Mouse (Mus musculus): ENCODE data around the gene Camsap3.

DNA sequence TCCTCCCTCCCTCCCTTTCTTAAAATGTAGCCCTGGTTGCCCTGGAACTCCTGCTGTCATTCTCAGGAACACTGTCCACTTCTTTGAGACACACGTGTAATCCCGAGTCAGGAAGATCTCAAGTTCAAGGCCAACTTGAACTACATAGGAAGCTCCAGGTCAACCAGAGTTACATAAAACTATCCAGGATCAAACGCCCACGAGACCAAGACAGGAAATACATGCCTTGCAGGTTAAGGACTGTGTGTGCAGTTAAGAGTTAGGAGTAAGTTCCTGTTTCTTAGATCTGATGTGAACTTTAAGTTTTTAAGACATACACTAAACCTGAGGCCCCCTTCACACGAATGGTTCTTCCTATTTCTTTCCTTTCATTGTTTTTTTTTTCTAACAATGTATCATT is 39.9 kb downstream of the Camsap3 start:
- no peak for TF ChIP-seq POLR2A (IDR thresholded peaks at IDR 0.05; ENCODE audit: low read depth, low read length)
- no peak for TF ChIP-seq SIN3A (IDR thresholded peaks at IDR 0.05; ENCODE audit: low read length)
- no peak for TF ChIP-seq CTCF (conservative IDR thresholded peaks at IDR 0.05 in 1 of 2, IDR thresholded peaks at IDR 0.05 in 1 of 2; ENCODE audit: low read depth in 2 of 2, low read length in 2 of 2)
- no peak for TF ChIP-seq EP300 (IDR thresholded peaks at IDR 0.05; ENCODE audit: low read length)
- TF ChIP-seq CHD1 (IDR thresholded peaks at IDR 0.05; ENCODE audit: low read depth, low read length) = no peak
- no peak for TF ChIP-seq KAT2A (IDR thresholded peaks at IDR 0.05; ENCODE audit: insufficient replicate concordance, low read length)
- TF ChIP-seq UBTF (IDR thresholded peaks at IDR 0.05; ENCODE audit: low read depth, low read length) = no peak
- no peak for TF ChIP-seq BHLHE40 (IDR thresholded peaks at IDR 0.05; ENCODE audit: low read depth, low read length)
- no peak for TF ChIP-seq MXI1 (IDR thresholded peaks at IDR 0.05; ENCODE audit: low read depth, low read length)
- no peak for TF ChIP-seq POLR2AphosphoS2 (IDR thresholded peaks at IDR 0.05; ENCODE audit: low read depth, low read length)
